Mouse (Mus musculus): Measurements from ENCODE around the gene Erbb3.

DNA sequence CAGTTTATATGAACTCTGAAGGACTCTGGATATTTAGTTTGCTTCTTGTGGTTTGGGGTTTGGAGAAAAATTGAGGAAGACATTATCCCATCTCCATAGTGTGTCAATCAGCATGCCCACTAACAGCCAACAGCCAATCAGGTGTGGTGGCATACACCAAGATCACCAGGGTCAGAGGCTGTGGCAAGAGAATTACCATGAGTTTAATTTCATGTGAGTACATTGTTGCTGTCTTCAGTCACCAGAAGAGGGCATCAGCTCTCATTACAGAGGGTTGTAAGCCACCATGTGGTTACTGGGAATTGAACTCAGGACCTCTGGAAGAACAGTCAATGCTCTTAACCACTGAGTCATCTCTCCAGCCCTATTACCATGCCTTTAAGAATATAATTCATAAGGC lies 33.2 kb downstream of the Erbb3 start:
- no peak for TF ChIP-seq GATA1 (IDR thresholded peaks at IDR 0.05; ENCODE audit: borderline replicate concordance, low read length)
- TF ChIP-seq FLI1 (IDR thresholded peaks at IDR 0.05; ENCODE audit: low read length): no peak

All from megakaryocyte, embryonic 14.5 days (primary cell).